Mouse (Mus musculus): Measurements from ENCODE around the gene Snrnp200. TPM values are rescaled to one million over a fixed set of nuclear protein-coding genes. Genes with fewer than 3 reads are reported as not detected.

The Snrnp200 gene
- total and polyA plus RNA-seq, 3 experiments = 67.5 to 137 (median 122) TPM

DNA sequence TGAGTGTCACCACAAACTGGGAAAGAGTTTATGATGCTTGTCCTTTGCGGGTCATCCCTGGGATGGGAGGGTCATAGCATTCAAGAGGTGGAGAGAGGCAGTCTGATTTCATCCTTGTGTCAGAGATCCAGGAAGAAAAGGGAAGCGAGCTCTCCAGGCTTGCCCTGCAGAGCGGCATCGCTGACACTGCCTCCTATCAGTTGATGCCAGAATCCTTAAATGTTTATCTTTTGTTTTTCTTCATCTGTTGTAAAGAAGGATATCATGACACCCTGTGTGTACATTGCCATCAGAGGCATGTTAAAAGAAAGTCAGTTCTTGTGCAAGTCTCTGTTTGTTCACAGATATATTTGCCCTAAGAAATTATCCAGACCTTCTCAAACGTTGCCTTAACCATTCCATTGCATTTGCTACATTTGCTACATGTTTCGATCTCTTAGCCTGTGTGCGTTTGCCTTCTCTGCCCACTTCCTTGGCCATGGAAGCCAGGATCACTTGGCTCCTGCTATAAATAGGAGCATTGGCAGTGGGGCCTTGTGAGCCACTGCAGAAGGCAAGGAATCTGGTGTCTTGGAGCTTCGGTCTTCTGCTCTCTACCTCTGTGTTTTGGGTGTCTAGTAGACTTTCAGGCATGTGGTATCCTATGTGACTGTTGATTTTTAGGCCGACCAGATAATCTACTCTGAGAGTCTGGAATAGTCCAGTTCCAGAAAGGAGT is 42.3 kb downstream of the Snrnp200 start:
- Histone ChIP-seq H3K4me3 (ENCODE audit: control insufficient read depth in 1 of 2, insufficient read depth in 1 of 2, low read depth in 2 of 2, low read length in 2 of 2) (no peak overlapping the region), H3K4me1 (ENCODE audit: control insufficient read depth in 1 of 2, insufficient read depth in 2 of 2, low read length in 2 of 2) (peaks cover 22 to 26% of the 10 kb centered on the region in 2 experiments), H3K79me2 (ENCODE audit: control insufficient read depth, insufficient read depth, low read length, poor library complexity) (peaks cover 22% of the 10 kb centered on the region), H3K9me3 (replicated peaks; ENCODE audit: insufficient read depth, low read length) (no peaks in the 10 kb centered on the region), H3K27ac (ENCODE audit: control insufficient read depth, low read depth, low read length) (peak overlapping the region; percentile 73), H3K9ac (ENCODE audit: control insufficient read depth, low read depth, low read length, poor library complexity, severe bottlenecking) (peak overlapping the region; percentile 16), H3K36me3 (ENCODE audit: control insufficient read depth in 1 of 2, insufficient read depth in 2 of 2, low read length in 2 of 2) (peaks cover 0 to 30% of the 10 kb centered on the region in 2 experiments; a peak in 2 of 4 replicates), H3K27me3 (ENCODE audit: control insufficient read depth in 1 of 2, insufficient read depth in 2 of 2, low read length in 2 of 2) (no peaks in the 10 kb centered on the region)
- peak; percentile 68 for DNase-seq (ENCODE audit: low read depth, low spot score)
- TF ChIP-seq ZC3H11A (IDR thresholded peaks at IDR 0.05; ENCODE audit: low read depth, low read length) (no peak), HCFC1 (IDR thresholded peaks at IDR 0.05; ENCODE audit: low read depth, low read length) (no peak), POLR2AphosphoS5 (IDR thresholded peaks at IDR 0.05; ENCODE audit: borderline replicate concordance, low read depth, low read length) (no peak), KAT2A (conservative IDR thresholded peaks at IDR 0.05; ENCODE audit: low read depth, low read length) (no peak), SIN3A (IDR thresholded peaks at IDR 0.05; ENCODE audit: low read length) (peak; percentile 79), GABPA (IDR thresholded peaks at IDR 0.05; ENCODE audit: low read depth, low read length) (no peak), ETS1 (IDR thresholded peaks at IDR 0.05; ENCODE audit: low read depth, low read length) (peak; percentile 75), SMC3 (IDR thresholded peaks at IDR 0.05; ENCODE audit: low read depth, low read length) (no peak), ELF1 (IDR thresholded peaks at IDR 0.05; ENCODE audit: low read depth, low read length) (no peak), BHLHE40 (IDR thresholded peaks at IDR 0.05; ENCODE audit: borderline replicate concordance, low read depth, low read length) (no peak), MAZ (IDR thresholded peaks at IDR 0.05; ENCODE audit: low read depth, low read length) (no peak), ZMIZ1 (IDR thresholded peaks at IDR 0.05; ENCODE audit: low read depth, low read length) (no peak), USF1 (IDR thresholded peaks at IDR 0.05; ENCODE audit: low read depth, low read length) (no peak), MYB (IDR thresholded peaks at IDR 0.05; ENCODE audit: low read depth, low read length) (no peak), POLR2A (IDR thresholded peaks at IDR 0.05; ENCODE audit: control insufficient read depth in 1 of 2, insufficient read depth in 1 of 2, low read depth in 1 of 2, low read length in 2 of 2, poor library complexity in 1 of 2) (no peak), CHD2 (IDR thresholded peaks at IDR 0.05; ENCODE audit: low read length) (no peak), USF2 (IDR thresholded peaks at IDR 0.05; ENCODE audit: borderline replicate concordance in 1 of 2, insufficient read depth in 1 of 2, low read depth in 1 of 2, low read length in 2 of 2) (no peak), NRF1 (IDR thresholded peaks at IDR 0.05; ENCODE audit: insufficient read depth, low read depth, low read length, poor library complexity, severe bottlenecking) (no peak), MAX (IDR thresholded peaks at IDR 0.05; ENCODE audit: low read length) (no peak), CHD1 (IDR thresholded peaks at IDR 0.05; ENCODE audit: low read depth, low read length) (no peak), TCF12 (IDR thresholded peaks at IDR 0.05; ENCODE audit: low read depth, low read length) (peak; percentile 97), GATA1 (IDR thresholded peaks at IDR 0.05; ENCODE audit: low read depth, low read length) (peak; percentile 94), E2F4 (IDR thresholded peaks at IDR 0.05; ENCODE audit: borderline replicate concordance, low read depth, low read length) (no peak), NELFE (IDR thresholded peaks at IDR 0.05; ENCODE audit: low read depth, low read length) (no peak), MXI1 (IDR thresholded peaks at IDR 0.05; ENCODE audit: low read depth, low read length) (0 out of 2 replicates have a peak, but pooled peaks have one; percentile 37), EP300 (IDR thresholded peaks at IDR 0.05; ENCODE audit: low read depth in 1 of 2, low read length in 2 of 2) (peak; percentile 89 to 91), TAL1 (IDR thresholded peaks at IDR 0.05; ENCODE audit: low read length) (peak; percentile 88), TBP (IDR thresholded peaks at IDR 0.05; ENCODE audit: low read depth, low read length) (peak; percentile 34; the same call in 1 of the 2 replicates), ZKSCAN1 (IDR thresholded peaks at IDR 0.05; ENCODE audit: low read depth, low read length) (no peak), ZNF384 (IDR thresholded peaks at IDR 0.05; ENCODE audit: low read depth, low read length) (no peak), RAD21 (IDR thresholded peaks at IDR 0.05; ENCODE audit: low read depth, low read length) (no peak), UBTF (IDR thresholded peaks at IDR 0.05; ENCODE audit: borderline replicate concordance, insufficient read depth, low read depth, low read length) (no peak), MAFK (IDR thresholded peaks at IDR 0.05; ENCODE audit: borderline replicate concordance, low read depth, low read length) (no peak), RCOR1 (IDR thresholded peaks at IDR 0.05; ENCODE audit: low read depth, low read length) (peak; percentile 88), MYC (IDR thresholded peaks at IDR 0.05; ENCODE audit: low read depth, low read length) (no peak)

Data from MEL (cell line).